Mouse (Mus musculus) ES-E14 (cell line): ENCODE measurements around the gene Pebp1. TPM values are rescaled to one million over a fixed set of nuclear protein-coding genes. Genes with fewer than 3 reads are reported as not detected.

Experiments
- DNase-seq: peaks from one replicate; pipeline ENCODE4 v3.0.0-alpha.2; 2013; ENCODE audit warnings: low read depth, low spot score
- H3K27ac ChIP-seq: 2 replicates; pipeline ENCODE4 v1.5.1; 2012; ENCODE audit warnings: low read depth, mild to moderate bottlenecking, low read length, moderate library complexity, mixed read lengths; ENCODE audit not compliant: poor library complexity, insufficient read depth, severe bottlenecking
- H3K36me3 ChIP-seq: 2 replicates; pipeline ENCODE4 v1.6.1; 2012; ENCODE audit warnings: mild to moderate bottlenecking, low read length, moderate library complexity, mixed read lengths; ENCODE audit not compliant: control insufficient read depth, poor library complexity, insufficient read depth, severe bottlenecking
- H3K4me1 ChIP-seq, 2 experiments: fragments of 150-350 bp in 1 of 2; sonication (generic) in 1 of 2; 2 replicates each; pipeline ENCODE4 v1.6.1; 2012; ENCODE audit warnings: low read length in 2 of 2, mild to moderate bottlenecking in 1 of 2, mixed read lengths in 1 of 2; ENCODE audit not compliant: control insufficient read depth in 2 of 2, insufficient read depth in 2 of 2, poor library complexity in 1 of 2
- H3K4me3 ChIP-seq, 2 experiments: fragments of 150-350 bp in 1 of 2; sonication (generic) in 1 of 2; 2 replicates each; pipeline ENCODE4 v1.5.1; 2012; ENCODE audit warnings: low read length in 2 of 2, low read depth in 1 of 2, mild to moderate bottlenecking in 1 of 2, mixed read lengths in 1 of 2; ENCODE audit not compliant: insufficient read depth in 1 of 2, poor library complexity in 1 of 2, severe bottlenecking in 1 of 2
- H3K9ac ChIP-seq: 2 replicates; pipeline ENCODE4 v1.6.1; 2012; ENCODE audit warnings: low read depth, mild to moderate bottlenecking, low read length, mixed read lengths; ENCODE audit not compliant: poor library complexity, insufficient read depth, severe bottlenecking
- H3K9me3 ChIP-seq: fragments of 150-350 bp; sonication (generic); 2 replicates; pipeline ENCODE4 v1.6.1; 2012; ENCODE audit warnings: low read depth, mild to moderate bottlenecking, low read length; ENCODE audit not compliant: control insufficient read depth, insufficient read depth
- CHD2 ChIP-seq: IDR thresholded peaks from 2 replicates; pipeline ENCODE4 v1.6.1; 2014; ENCODE audit warnings: mild to moderate bottlenecking, low read depth, low read length, inconsistent platforms
- HCFC1 ChIP-seq: IDR thresholded peaks from 2 replicates; pipeline ENCODE4 v1.6.1; 2012; ENCODE audit warnings: low read length, inconsistent platforms, borderline replicate concordance; ENCODE audit not compliant: insufficient read depth
- MAFK ChIP-seq: IDR thresholded peaks from 2 replicates; pipeline ENCODE4 v1.6.1; 2014; ENCODE audit warnings: mild to moderate bottlenecking, low read depth, low read length, inconsistent platforms; ENCODE audit not compliant: insufficient read depth
- ZC3H11A ChIP-seq: IDR thresholded peaks from 2 replicates; pipeline ENCODE4 v1.6.1; 2012; ENCODE audit warnings: low read depth, mild to moderate bottlenecking, inconsistent platforms, low read length, borderline replicate concordance
- ZNF384 ChIP-seq: IDR thresholded peaks from 2 replicates; pipeline ENCODE4 v1.6.1; 2012; ENCODE audit warnings: low read depth, low read length, inconsistent platforms
- in situ Hi-C, 2 experiments: fragments of 600-800 bp; cut with MboI; formaldehyde crosslinking; loops; one replicate each; pipeline ENCODE4 v1.15.1; 2025; ENCODE audit warnings: low sequenced_read_pairs in 2 of 2, inconsistent platforms in 1 of 2; ENCODE audit not compliant: unreplicated experiment in 2 of 2
- total RNA-seq: library from RNA; depleted of rRNA; stranded (reverse); fragments of 300-350 nt; gene quantifications from 2 replicates; pipeline ENCODE4 v1.2.3, GENCODE M21; 2012

Pebp1 gene
- total RNA-seq, 1 experiment, result 381 TPM

DNA sequence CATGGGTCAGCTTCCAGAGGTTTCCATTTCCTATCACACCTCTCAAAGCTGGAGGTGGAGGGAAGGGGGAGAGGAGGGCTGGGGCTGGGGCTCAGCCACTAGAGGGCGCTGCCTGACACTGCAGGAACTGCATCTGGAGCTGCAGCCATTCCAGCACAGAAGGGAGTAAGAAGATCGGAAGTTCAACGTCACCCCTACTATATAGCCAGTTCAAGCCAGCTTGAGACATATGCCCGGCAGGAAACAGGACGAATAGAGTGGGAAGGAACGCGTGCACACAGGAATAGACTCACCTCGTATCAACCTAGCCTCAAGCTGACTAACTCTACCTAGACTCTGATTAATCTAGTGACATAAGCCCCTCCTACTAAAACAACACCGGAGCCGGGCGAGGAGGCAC, 20.3 kb upstream of the Pebp1 start:
- peaks cover 4 to 8% of the 10 kb centered on the region in 2 experiments for H3K4me1 ChIP-seq
- no peaks in the 10 kb centered on the region for H3K9me3 ChIP-seq
- TF ChIP-seq HCFC1 (no peak), CHD2 (no peak)
- H3K36me3 ChIP-seq, result no peaks in the 10 kb centered on the region
- peak; percentile 81 for DNase-seq
- H3K9ac ChIP-seq, result no peak overlapping the region; the same call in 1 of the 2 replicates
- in situ Hi-C loops, result no loop called here
- no peak overlapping the region for H3K27ac ChIP-seq
- peak overlapping the region in 1 of 2 experiments; percentile 29; a peak in 1 of 4 replicates for H3K4me3 ChIP-seq

DNA sequence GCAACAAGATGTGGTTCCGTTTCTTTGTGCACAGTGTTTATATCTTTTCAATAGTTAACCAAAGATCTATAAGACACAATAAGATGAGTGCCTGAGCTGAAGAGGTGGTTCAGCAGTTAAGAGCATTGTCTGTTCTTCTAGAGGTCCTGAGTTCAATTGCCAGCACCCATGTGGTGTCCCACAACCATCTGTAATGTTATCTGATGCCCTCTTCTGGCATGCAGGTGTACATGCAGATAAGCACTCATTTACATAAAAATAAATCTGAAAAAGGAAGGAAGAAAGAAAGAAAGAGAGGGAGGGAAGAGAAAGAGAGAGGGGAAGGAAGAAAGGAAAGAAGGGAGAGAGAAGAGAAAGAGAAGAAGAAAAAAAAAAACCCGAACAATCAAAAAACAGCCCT, 19.4 kb upstream of the Pebp1 start:
- Histone ChIP-seq H3K9ac (no peak overlapping the region), H3K9me3 (no peaks in the 10 kb centered on the region), H3K27ac (no peak overlapping the region; the same call in 1 of the 2 replicates), H3K4me1 (peaks cover 6 to 9% of the 10 kb centered on the region in 2 experiments), H3K36me3 (no peaks in the 10 kb centered on the region), H3K4me3 (no peak overlapping the region)
- no peak for DNase-seq
- TF ChIP-seq CHD2, result no peak
- TF ChIP-seq ZC3H11A, result no peak
- TF ChIP-seq HCFC1, result no peak
- no peak for TF ChIP-seq MAFK
- TF ChIP-seq ZNF384, result no peak
- in situ Hi-C loops, result no loop called here

DNA sequence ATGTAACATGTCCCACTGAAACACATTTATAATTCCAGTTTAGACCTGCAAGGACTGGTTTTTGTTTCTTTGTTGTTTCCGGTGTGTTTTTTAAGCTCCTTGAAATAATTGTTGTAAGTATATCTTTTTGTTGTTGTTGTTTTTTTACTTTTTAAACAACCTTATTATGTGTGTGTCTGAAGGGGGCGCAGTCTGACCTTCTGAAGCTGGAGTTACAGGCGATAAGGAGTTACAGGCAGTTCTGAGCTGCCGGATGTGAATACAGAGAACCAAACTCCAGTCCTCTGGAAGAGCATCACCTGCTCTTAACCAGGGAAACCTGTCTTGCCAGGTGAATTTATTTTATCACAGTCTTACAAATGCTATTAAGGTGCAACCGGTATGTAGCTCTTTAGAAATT, 18.3 kb upstream of the Pebp1 start:
- in situ Hi-C loops, result no loop called here
- peaks cover 6 to 9% of the 10 kb centered on the region in 2 experiments for H3K4me1 ChIP-seq
- no peak overlapping the region for H3K27ac ChIP-seq
- H3K4me3 ChIP-seq, result no peak overlapping the region
- H3K9ac ChIP-seq, result no peak overlapping the region
- no peak for TF ChIP-seq MAFK
- TF ChIP-seq CHD2, result no peak
- TF ChIP-seq HCFC1, result no peak
- TF ChIP-seq ZNF384, result no peak
- no peaks in the 10 kb centered on the region for H3K9me3 ChIP-seq
- H3K36me3 ChIP-seq, result no peaks in the 10 kb centered on the region
- no peak for DNase-seq

DNA sequence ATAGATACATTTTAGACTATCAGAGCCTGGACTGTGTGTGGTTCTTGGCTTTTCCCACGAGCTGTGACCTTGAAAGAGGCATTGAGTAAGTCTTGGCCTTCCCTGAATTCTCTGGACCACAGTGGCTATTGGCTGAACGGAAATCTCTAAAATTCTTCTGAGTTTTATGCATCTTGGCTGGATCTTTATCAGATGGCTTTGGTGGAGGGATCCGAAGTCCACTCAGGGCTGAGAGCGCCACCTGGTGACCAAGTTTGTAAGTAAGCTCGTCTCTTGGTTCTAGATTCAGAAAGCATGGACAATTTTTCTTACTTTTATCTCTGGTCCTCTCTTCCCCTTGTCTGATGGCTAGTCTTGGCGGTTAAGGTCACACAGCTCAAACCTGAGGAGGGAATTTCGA, 17.5 kb upstream of the Pebp1 start:
- peak; percentile 87 for DNase-seq
- Histone ChIP-seq H3K9ac (no peak overlapping the region), H3K36me3 (no peaks in the 10 kb centered on the region), H3K27ac (peak overlapping the region; percentile 47; the same call in 1 of the 2 replicates), H3K4me3 (no peak overlapping the region), H3K9me3 (no peaks in the 10 kb centered on the region), H3K4me1 (peaks cover 6 to 9% of the 10 kb centered on the region in 2 experiments)
- TF ChIP-seq ZC3H11A (0 out of 2 replicates have a peak, but pooled peaks have one; percentile 4), ZNF384 (no peak)
- in situ Hi-C loops, result no loop called here

DNA sequence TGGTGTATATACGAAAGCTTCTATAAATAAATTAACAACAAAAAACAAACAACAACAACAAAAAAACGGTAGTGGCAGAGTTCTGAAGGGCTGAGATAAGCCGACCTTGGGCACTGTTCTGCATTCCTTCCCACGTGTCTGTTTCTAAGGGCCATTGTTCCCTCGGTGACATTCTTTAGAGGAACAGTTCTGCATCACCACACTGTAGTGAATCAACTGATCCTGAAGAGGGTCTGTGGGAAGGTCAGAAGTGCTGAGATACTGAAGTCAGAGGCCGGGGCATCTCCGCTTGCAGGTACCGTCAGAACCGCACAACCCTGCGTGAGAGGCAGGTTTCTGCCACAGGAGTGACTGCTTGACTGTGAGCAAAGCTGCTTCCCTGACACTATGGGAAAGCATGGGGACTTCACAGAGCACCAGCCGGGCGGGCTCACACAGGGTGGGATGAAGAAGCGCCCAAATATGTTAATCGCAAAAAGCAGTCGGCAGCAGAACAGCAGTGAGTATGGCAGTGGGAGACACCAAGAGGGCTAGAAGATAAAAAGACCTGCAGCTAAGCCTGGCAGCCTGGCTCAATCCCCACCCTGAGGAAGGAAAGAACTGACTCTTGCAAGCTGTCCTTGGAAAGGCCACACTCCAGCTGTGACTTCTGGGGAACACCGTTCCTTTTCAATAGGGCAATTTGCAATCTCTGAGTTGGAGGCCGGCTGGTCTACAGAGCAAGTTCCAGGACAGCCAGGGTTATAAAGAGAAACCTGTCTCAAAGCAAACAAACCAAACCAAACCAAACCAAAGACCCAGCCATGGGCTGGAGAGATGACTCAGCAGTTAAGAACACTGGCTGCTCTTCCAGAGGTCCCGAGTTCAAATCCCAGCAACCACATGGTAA, 16.5 kb upstream of the Pebp1 start:
- TF ChIP-seq CHD2, result no peak
- no peak for TF ChIP-seq ZC3H11A
- no peak for TF ChIP-seq MAFK
- TF ChIP-seq ZNF384, result no peak
- no peak for TF ChIP-seq HCFC1
- peaks cover 6 to 9% of the 10 kb centered on the region in 2 experiments for H3K4me1 ChIP-seq
- H3K27ac ChIP-seq, result peak overlapping the region; percentile 55
- in situ Hi-C loops, result no loop called here
- peak overlapping the region in 1 of 2 experiments; percentile 17; a peak in 1 of 4 replicates for H3K4me3 ChIP-seq
- H3K9ac ChIP-seq, result peak overlapping the region; percentile 47; the same call in 1 of the 2 replicates
- no peaks in the 10 kb centered on the region for H3K9me3 ChIP-seq
- H3K36me3 ChIP-seq, result no peaks in the 10 kb centered on the region
- DNase-seq, result no peak
